Comparison of ENCODE assay signal across 18 mouse cellular contexts in genomic region chr1:145570012-145570411, GRCm38 (mm10).
DNase-seq lines count a peak whose midpoint lies in the region; ATAC-seq and TF ChIP-seq lines count a peak whose summit lies in the region.
"Had no signal": no experiment of that assay in that cellular context is flagged by ENCODE, and none has a peak within 500 bp of the region (broad histone marks: within the 10 kb centered on the region; RNA-seq: fewer than 3 reads in every experiment).

No protein-coding gene starts in this region.

- H3K27me3 ChIP-seq in kidney, adult 2 months (replicated peaks; ENCODE audit: control insufficient read depth, insufficient read depth, low read length) = no peaks in the 10 kb centered on the region
- H3K27me3 ChIP-seq in kidney, embryonic 16.5 days (ENCODE audit: insufficient read depth, low read length) = no peaks in the 10 kb centered on the region
- no peaks in the 10 kb centered on the region for H3K27me3 ChIP-seq in embryonic facial prominence, embryonic 14.5 days (replicated peaks; ENCODE audit: control insufficient read depth, insufficient read depth, low read length)
- no peaks in the 10 kb centered on the region for H3K27me3 ChIP-seq in midbrain, embryonic 14.5 days (ENCODE audit: control insufficient read depth, insufficient read depth, low read length)
- H3K27me3 ChIP-seq: limb, embryonic 12.5 days; liver, embryonic 15.5 days; megakaryocyte, embryonic 14.5 days had no signal

- no peak for TF ChIP-seq CTCF in kidney, adult 2 months (conservative IDR thresholded peaks at IDR 0.05; ENCODE audit: insufficient read depth, insufficient read length, low read depth, low read length)

- H3K9me3 ChIP-seq in kidney, embryonic 16.5 days (ENCODE audit: low read length) = no peaks in the 10 kb centered on the region
- H3K9me3 ChIP-seq in embryonic facial prominence, embryonic 14.5 days (ENCODE audit: control insufficient read depth, low read length) = no peaks in the 10 kb centered on the region
- H3K9me3 ChIP-seq in midbrain, embryonic 14.5 days (ENCODE audit: control insufficient read depth, low read length) = no peaks in the 10 kb centered on the region
- H3K9me3 ChIP-seq: limb, embryonic 12.5 days; liver, embryonic 15.5 days; megakaryocyte, embryonic 14.5 days had no signal

- TF ChIP-seq POLR2A in kidney, adult 2 months (IDR thresholded peaks at IDR 0.05; ENCODE audit: low read depth, low read length) = no peak

- peak; percentile 73 for DNase-seq in kidney, adult 2 months
- DNase-seq in embryo, embryonic 10.5 days (ENCODE audit: low spot score) = peak; percentile 44
- DNase-seq in embryonic facial prominence, embryonic 14.5 days (ENCODE audit: low spot score) = peak; percentile 2
- peak; percentile 9 for DNase-seq in midbrain, embryonic 14.5 days
- no peak for DNase-seq in cerebellum, adult 18-20 months
- DNase-seq in MN1 (ENCODE audit: low spot score) = no peak
- DNase-seq: adrenal gland, postnatal 36 days; cerebellum, postnatal 14 days; gastrocnemius, postnatal 25 days; lung, postnatal 10 days; right cerebral cortex, postnatal 4 days; thymus, adult 18-20 months had no signal

- no peaks in the 10 kb centered on the region; the same call in 1 of the 2 replicates for H3K4me1 ChIP-seq in kidney, adult 2 months (ENCODE audit: control insufficient read depth, insufficient read depth, low read length)
- H3K4me1 ChIP-seq in kidney, embryonic 16.5 days (ENCODE audit: insufficient read depth, low read length) = no peaks in the 10 kb centered on the region
- H3K4me1 ChIP-seq in embryonic facial prominence, embryonic 14.5 days (ENCODE audit: control insufficient read depth, insufficient read depth, low read length) = no peaks in the 10 kb centered on the region
- H3K4me1 ChIP-seq in midbrain, embryonic 14.5 days (ENCODE audit: control insufficient read depth, insufficient read depth, low read length) = no peaks in the 10 kb centered on the region
- H3K4me1 ChIP-seq: limb, embryonic 12.5 days; liver, embryonic 15.5 days; megakaryocyte, embryonic 14.5 days had no signal

- no peak overlapping the region for H3K4me3 ChIP-seq in kidney, adult 2 months (ENCODE audit: insufficient read depth, low read depth, low read length)
- H3K4me3 ChIP-seq in kidney, embryonic 16.5 days (ENCODE audit: low read length) = no peak overlapping the region
- H3K4me3 ChIP-seq in embryonic facial prominence, embryonic 14.5 days (ENCODE audit: low read depth, low read length) = no peak overlapping the region
- no peak overlapping the region for H3K4me3 ChIP-seq in midbrain, embryonic 14.5 days (replicated peaks; ENCODE audit: low read depth, low read length)
- H3K4me3 ChIP-seq: left cerebral cortex, adult 2 months; limb, embryonic 12.5 days; liver, embryonic 15.5 days; megakaryocyte, embryonic 14.5 days had no signal

- no peak for ATAC-seq in kidney, embryonic 16.5 days (ENCODE audit: low FRiP score, low TSS enrichment)
- no peak for ATAC-seq in embryonic facial prominence, embryonic 14.5 days (ENCODE audit: low read depth)
- no peak for ATAC-seq in midbrain, embryonic 14.5 days (ENCODE audit: low FRiP score, low TSS enrichment)

- H3K36me3 ChIP-seq in kidney, adult 2 months (ENCODE audit: control insufficient read depth, insufficient read depth, low read length) = no peaks in the 10 kb centered on the region
- H3K36me3 ChIP-seq in kidney, embryonic 16.5 days (ENCODE audit: insufficient read depth, low read length) = no peaks in the 10 kb centered on the region
- H3K36me3 ChIP-seq in embryonic facial prominence, embryonic 14.5 days (ENCODE audit: control insufficient read depth, insufficient read depth, low read length) = no peaks in the 10 kb centered on the region
- no peaks in the 10 kb centered on the region for H3K36me3 ChIP-seq in midbrain, embryonic 14.5 days (ENCODE audit: control insufficient read depth, insufficient read depth, low read length)
- H3K36me3 ChIP-seq: limb, embryonic 12.5 days; liver, embryonic 15.5 days had no signal

- no peak overlapping the region for H3K27ac ChIP-seq in kidney, adult 2 months (ENCODE audit: insufficient read depth, low read depth, low read length)
- H3K27ac ChIP-seq in kidney, embryonic 16.5 days (ENCODE audit: low read length) = no peak overlapping the region
- H3K27ac ChIP-seq in embryonic facial prominence, embryonic 14.5 days (replicated peaks; ENCODE audit: low read depth, low read length) = no peak overlapping the region
- no peak overlapping the region for H3K27ac ChIP-seq in midbrain, embryonic 14.5 days (replicated peaks; ENCODE audit: low read depth, low read length)
- H3K27ac ChIP-seq: left cerebral cortex, adult 2 months; limb, embryonic 12.5 days; liver, embryonic 15.5 days had no signal

- 83% methylated on average over 2 of the region's 2 CpGs for WGBS in kidney, adult 2 months
- whole genome bisulfite sequencing in kidney, embryonic 16.5 days = 84% methylated on average over 2 of the region's 2 CpGs
- WGBS in embryonic facial prominence, embryonic 14.5 days = 72% methylated on average over 2 of the region's 2 CpGs
- 44% methylated on average over 2 of the region's 2 CpGs for WGBS in midbrain, embryonic 14.5 days

- no peak overlapping the region for H3K4me2 ChIP-seq in kidney, embryonic 16.5 days (replicated peaks; ENCODE audit: low read depth, low read length)
- no peak overlapping the region for H3K4me2 ChIP-seq in embryonic facial prominence, embryonic 14.5 days (ENCODE audit: low read depth, low read length)
- no peak overlapping the region for H3K4me2 ChIP-seq in midbrain, embryonic 14.5 days (ENCODE audit: low read length)
- H3K4me2 ChIP-seq: heart, embryonic 11.5 days; limb, embryonic 12.5 days; liver, embryonic 15.5 days had no signal

- H3K9ac ChIP-seq in kidney, embryonic 16.5 days (replicated peaks; ENCODE audit: low read length) = no peak overlapping the region
- H3K9ac ChIP-seq in embryonic facial prominence, embryonic 14.5 days (ENCODE audit: low read depth, low read length) = no peak overlapping the region
- H3K9ac ChIP-seq in midbrain, embryonic 14.5 days (replicated peaks; ENCODE audit: low read length) = no peak overlapping the region
- H3K9ac ChIP-seq: limb, embryonic 12.5 days; liver, embryonic 15.5 days had no signal

Comparison
In these comparisons a context has a peak if more than half of its experiments do, and no peak if none do; other contexts are left out.
1. DNase-seq: peak in kidney, adult 2 months (single experiment), embryo, embryonic 10.5 days (single experiment), embryonic facial prominence, embryonic 14.5 days (single experiment) and midbrain, embryonic 14.5 days (single experiment); none in cerebellum, adult 18-20 months (0 of 2) and MN1 (single experiment).